Mouse (Mus musculus) testis, adult 2 months (tissue): ENCODE results near the gene Srebf1.

Source experiments
- CTCF ChIP-seq: fragments of 200-500 bp; IDR thresholded peaks from 2 replicates; pipeline ENCODE4 v1.5.1; 2012; ENCODE audit warnings: low read depth, mild to moderate bottlenecking, inconsistent platforms, low read length, moderate library complexity; ENCODE audit not compliant: control insufficient read depth, insufficient read depth, insufficient replicate concordance
- POLR2A ChIP-seq: fragments of 200-500 bp; IDR thresholded peaks from 2 replicates; pipeline ENCODE4 v1.6.1; 2012; ENCODE audit warnings: low read depth, mild to moderate bottlenecking, inconsistent platforms, low read length, moderate library complexity; ENCODE audit not compliant: control insufficient read depth

- TF ChIP-seq POLR2A (no peak), CTCF (no peak)
Measured at GRCm38 (mm10) chr11:60162547-60162946, 59.8 kb downstream of the Srebf1 start.
